Mouse (Mus musculus) embryonic facial prominence, embryonic 15.5 days (tissue): Measurements from ENCODE around the gene Cox20. TPM values are rescaled to one million over a fixed set of nuclear protein-coding genes. Genes with fewer than 3 reads are reported as not detected.
"Not testable (repeated sequence)": the region's sequence is repeated elsewhere in the genome, so short reads cannot be mapped to it uniquely, and the experiment has no call there.

Experiments used
- ATAC-seq: fragments of 200-750 bp; cut with Nextera tagmentation; 2 replicates; pipeline ENCODE4 v1.8.0; 2017; ENCODE audit warnings: low read depth, moderate TSS enrichment; ENCODE audit not compliant: insufficient number of reproducible peaks, low FRiP score, low TSS enrichment
- H3K27ac ChIP-seq: fragments of 300-500 bp; sonication (generic); replicated peaks from 2 replicates; pipeline ENCODE4 v1.5.1; 2015; ENCODE audit warnings: mild to moderate bottlenecking, inconsistent platforms
- H3K27me3 ChIP-seq: fragments of 300-500 bp; sonication (generic); 2 replicates; pipeline ENCODE4 v1.6.1; 2015; ENCODE audit warnings: inconsistent platforms
- H3K36me3 ChIP-seq: fragments of 300-500 bp; sonication (generic); 2 replicates; pipeline ENCODE4 v1.6.1; 2015; ENCODE audit warnings: mild to moderate bottlenecking, inconsistent platforms
- H3K4me1 ChIP-seq: fragments of 300-500 bp; sonication (generic); 2 replicates; pipeline ENCODE4 v1.6.1; 2015; ENCODE audit warnings: inconsistent platforms
- H3K4me2 ChIP-seq: fragments of 300-500 bp; sonication (generic); replicated peaks from 2 replicates; pipeline ENCODE4 v1.6.1; 2015; ENCODE audit warnings: mild to moderate bottlenecking, inconsistent platforms
- H3K4me3 ChIP-seq: fragments of 300-500 bp; sonication (generic); replicated peaks from 2 replicates; pipeline ENCODE4 v1.5.1; 2015; ENCODE audit warnings: mild to moderate bottlenecking, inconsistent platforms
- H3K9ac ChIP-seq: fragments of 300-500 bp; sonication (generic); 2 replicates; pipeline ENCODE4 v1.6.1; 2015; ENCODE audit warnings: inconsistent platforms
- H3K9me3 ChIP-seq: fragments of 300-500 bp; sonication (generic); replicated peaks from 2 replicates; pipeline ENCODE4 v1.6.1; 2016; ENCODE audit warnings: inconsistent platforms
- WGBS: fragments of 180-500 bp; shearing (Covaris S2); methylation state at CpG from one replicate; pipeline ENCODE4 v1.1.7; 2015; 5-methylcytosine and 5-hydroxymethylcytosine counted together
- polyA plus RNA-seq: library from polyadenylated mRNA; unstranded; fragments of >200 nt; fragmentation: Nextera tagmentation; extraction: Ambion mirVana; gene quantifications from 2 replicates; pipeline ENCODE4 v1.2.1, GENCODE M21; 2015

The Cox20 gene
- polyA plus RNA-seq, 1 experiment from 2014 or later, result 118 TPM

DNA sequence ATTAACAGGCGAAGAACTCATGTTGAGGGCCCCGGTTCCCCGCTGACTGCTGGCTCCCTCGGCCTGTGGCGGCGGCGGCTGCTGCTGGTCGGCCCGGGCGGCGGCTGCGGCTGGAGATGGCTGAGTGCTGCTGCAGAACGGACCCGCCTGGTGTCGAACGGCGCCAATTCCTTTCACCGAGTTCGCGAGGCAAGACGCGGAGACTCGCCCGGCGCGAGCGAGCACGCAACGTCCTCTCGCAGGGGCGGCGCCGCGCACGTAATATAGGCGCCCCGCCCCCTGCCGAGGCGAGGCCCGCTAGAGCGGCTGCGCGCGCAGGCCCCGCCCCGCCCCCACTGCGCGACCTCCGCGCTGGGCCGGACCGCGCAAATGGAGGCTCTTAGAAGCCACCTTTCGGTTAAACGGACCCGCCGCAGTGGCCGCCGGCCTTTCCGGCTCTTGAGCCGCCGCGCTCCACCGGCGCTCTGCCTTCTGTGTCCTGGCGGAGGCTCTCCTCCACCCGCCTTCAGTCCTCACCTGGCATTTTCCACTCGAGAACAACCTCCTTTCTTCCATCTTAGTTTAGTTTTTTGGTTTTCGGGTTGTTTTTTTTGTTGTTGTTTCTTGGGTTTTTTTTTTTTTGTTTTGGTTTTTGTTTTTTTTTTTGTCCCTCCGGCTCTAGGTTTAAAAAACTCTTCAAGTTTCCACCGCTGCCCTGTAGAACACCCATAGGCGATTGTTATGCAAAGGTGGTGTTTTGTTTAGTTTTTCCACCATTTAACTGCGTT lies 18.8 kb downstream of the Cox20 start, which contains the start of gene Hnrnpu:
Gene Hnrnpu, minus strand, starts transcription at position 247 of the 767 bp plus-strand sequence.
- ATAC-seq, result peak; percentile 90
- Histone ChIP-seq H3K4me1 (peaks cover 18% of the 10 kb centered on the region), H3K9me3 (no peaks in the 10 kb centered on the region), H3K36me3 (peaks cover 16% of the 10 kb centered on the region), H3K4me2 (peak within 1 kb of the TSS; percentile 61), H3K27ac (peak within 1 kb of the TSS; percentile 99), H3K9ac (peak within 1 kb of the TSS; percentile 100), H3K4me3 (peak within 1 kb of the TSS; percentile 100), H3K27me3 (no peaks in the 10 kb centered on the region)
- WGBS, result under 1% methylated on average over 65 of the region's 73 CpGs

GRCm38 (mm10) chr1:178338318-178338641 lies 19.4 kb downstream of the Cox20 start:
- no peaks in the 10 kb centered on the region for H3K9me3 ChIP-seq
- peak overlapping the region; percentile 100 for H3K4me3 ChIP-seq
- no peaks in the 10 kb centered on the region for H3K27me3 ChIP-seq
- peak overlapping the region; percentile 99 for H3K27ac ChIP-seq
- H3K36me3 ChIP-seq, result peaks cover 11% of the 10 kb centered on the region
- ATAC-seq, result no peak
- peak overlapping the region; percentile 59 for H3K9ac ChIP-seq
- H3K4me1 ChIP-seq, result peaks cover 13% of the 10 kb centered on the region; the same call in 1 of the 2 replicates
- 6% methylated on average over 6 of the region's 6 CpGs for WGBS
- peak overlapping the region; percentile 51 for H3K4me2 ChIP-seq

GRCm38 (mm10) chr1:178340213-178340612 lies 21.3 kb downstream of the Cox20 start:
- Histone ChIP-seq H3K4me1 (0 out of 2 replicates have a peak, but pooled peaks cover under 1% of the 10 kb centered on the region), H3K36me3 (peaks cover 3% of the 10 kb centered on the region; the same call in 1 of the 2 replicates), H3K9me3 (no peaks in the 10 kb centered on the region), H3K4me2 (no peak overlapping the region), H3K4me3 (no peak overlapping the region), H3K27me3 (no peaks in the 10 kb centered on the region), H3K9ac (no peak overlapping the region), H3K27ac (no peak overlapping the region)
- WGBS, result 88% methylated on average over 2 of the region's 2 CpGs
- no peak for ATAC-seq

DNA sequence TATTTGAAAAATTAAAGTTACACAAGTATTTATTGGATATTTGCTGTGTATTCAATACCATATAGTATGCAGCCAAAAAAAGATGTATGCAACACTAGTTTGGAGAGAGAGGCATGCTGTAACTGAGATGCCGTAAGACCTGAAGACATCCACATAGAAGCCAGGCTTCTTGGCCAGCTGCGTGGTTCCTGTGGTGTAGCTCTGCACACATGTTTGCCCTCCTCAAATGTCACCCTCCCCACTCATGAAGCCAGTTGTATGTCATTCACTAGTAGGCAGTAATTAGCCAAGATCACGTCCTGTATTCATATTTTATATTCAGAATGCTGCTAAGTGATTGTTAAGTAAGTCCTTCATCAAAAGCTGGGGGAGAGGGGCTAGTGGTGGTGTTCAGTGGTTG lies 22.5 kb downstream of the Cox20 start:
- Histone ChIP-seq H3K27ac (no peak overlapping the region), H3K9ac (no peak overlapping the region), H3K4me1 (no peaks in the 10 kb centered on the region), H3K36me3 (no peaks in the 10 kb centered on the region), H3K9me3 (no peaks in the 10 kb centered on the region), H3K27me3 (no peaks in the 10 kb centered on the region), H3K4me3 (no peak overlapping the region), H3K4me2 (no peak overlapping the region)
- WGBS, result 68% methylated on average over 3 of the region's 3 CpGs
- no peak for ATAC-seq

- H3K4me3 ChIP-seq, result no peak overlapping the region
Observed at GRCm38 (mm10) chr1:178342063-178342462, 23.1 kb downstream of the Cox20 start.

DNA sequence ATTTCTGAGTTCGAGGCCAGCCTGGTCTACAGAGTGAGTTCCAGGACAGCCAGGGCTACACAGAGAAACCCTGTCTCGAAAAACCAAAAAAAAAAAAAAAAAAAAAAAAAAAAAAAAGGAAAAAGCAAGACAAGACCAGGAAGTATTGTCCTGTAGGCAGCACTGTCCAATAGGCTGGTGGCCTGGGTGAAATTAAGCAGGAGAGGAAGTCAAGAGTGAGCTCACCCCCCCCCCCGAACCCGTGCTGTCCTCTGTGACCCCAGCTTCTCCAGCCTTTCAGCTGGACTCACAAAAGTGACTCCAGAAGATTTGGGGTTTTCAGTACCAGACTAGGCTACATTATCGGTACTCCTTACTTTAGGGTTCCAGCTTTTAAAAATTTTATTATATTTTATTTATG lies 23.7 kb downstream of the Cox20 start:
- Histone ChIP-seq H3K27ac (no peak overlapping the region), H3K4me1 (no peaks in the 10 kb centered on the region), H3K4me2 (no peak overlapping the region), H3K27me3 (no peaks in the 10 kb centered on the region), H3K4me3 (no peak overlapping the region), H3K36me3 (no peaks in the 10 kb centered on the region), H3K9me3 (no peaks in the 10 kb centered on the region), H3K9ac (no peak overlapping the region)
- ATAC-seq, result no peak
- WGBS, result 68% methylated on average over 5 of the region's 5 CpGs

More at GRCm38 (mm10) chr1:178342063-178342462, 23.1 kb downstream of the Cox20 start:
- no peaks in the 10 kb centered on the region for H3K4me1 ChIP-seq
- no peaks in the 10 kb centered on the region for H3K36me3 ChIP-seq
- WGBS, result 73% methylated on average over 1 of the region's 1 CpGs
- H3K27ac ChIP-seq, result no peak overlapping the region
- no peak for ATAC-seq
- H3K27me3 ChIP-seq, result no peaks in the 10 kb centered on the region
- no peaks in the 10 kb centered on the region for H3K9me3 ChIP-seq
- H3K4me2 ChIP-seq, result no peak overlapping the region
- no peak overlapping the region for H3K9ac ChIP-seq

DNA sequence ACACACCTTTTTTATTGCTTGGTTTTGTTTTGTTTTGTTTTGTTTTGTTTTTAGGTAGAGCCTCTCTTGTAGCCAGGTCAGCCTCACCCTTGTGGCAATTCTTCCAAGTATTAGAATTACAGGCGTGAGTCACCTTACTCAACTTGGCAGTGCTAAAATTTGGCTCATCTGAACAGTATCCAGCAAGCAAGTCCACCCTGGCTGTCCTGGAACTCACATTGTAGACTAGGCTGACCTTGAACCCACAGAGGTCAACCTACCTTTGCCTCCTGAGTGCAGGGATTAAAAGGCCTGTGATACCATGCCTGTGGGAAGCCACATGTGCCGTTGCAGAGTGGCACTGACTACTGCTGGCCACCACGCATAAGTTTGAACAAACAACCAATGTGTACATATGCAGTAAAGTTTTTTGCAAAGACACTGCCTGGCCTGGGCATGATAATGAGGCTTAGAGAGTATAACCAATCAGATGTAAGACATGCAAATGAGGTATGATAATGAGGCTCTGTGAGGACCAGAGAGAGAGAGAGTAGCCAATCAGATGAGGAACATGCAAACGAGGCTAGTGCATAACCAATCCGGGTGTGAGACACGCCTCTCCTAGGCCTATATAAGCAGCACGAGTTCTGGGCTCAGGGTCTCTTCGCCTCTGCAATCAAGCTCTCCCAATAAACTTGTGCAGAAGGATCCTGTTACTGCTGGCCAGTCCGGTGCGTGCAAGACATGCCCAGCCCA lies 25.3 kb downstream of the Cox20 start:
- 93% methylated on average over 10 of the region's 10 CpGs for WGBS
- ATAC-seq, H3K36me3 ChIP-seq, H3K9ac ChIP-seq, H3K4me1 ChIP-seq, H3K27ac ChIP-seq, H3K9me3 ChIP-seq, H3K27me3 ChIP-seq, H3K4me3 ChIP-seq, H3K4me2 ChIP-seq: not testable (repeated sequence)

- no peak for ATAC-seq
- no peaks in the 10 kb centered on the region for H3K36me3 ChIP-seq
- H3K4me1 ChIP-seq, result no peaks in the 10 kb centered on the region
- H3K27me3 ChIP-seq, result no peaks in the 10 kb centered on the region
- no peak overlapping the region for H3K27ac ChIP-seq
- no peak overlapping the region for H3K4me3 ChIP-seq
- WGBS, result 91% methylated on average over 2 of the region's 2 CpGs
- H3K9ac ChIP-seq, result no peak overlapping the region
- no peak overlapping the region for H3K4me2 ChIP-seq
- no peaks in the 10 kb centered on the region for H3K9me3 ChIP-seq
Observed at GRCm38 (mm10) chr1:178350792-178351191, 31.9 kb downstream of the Cox20 start.

DNA sequence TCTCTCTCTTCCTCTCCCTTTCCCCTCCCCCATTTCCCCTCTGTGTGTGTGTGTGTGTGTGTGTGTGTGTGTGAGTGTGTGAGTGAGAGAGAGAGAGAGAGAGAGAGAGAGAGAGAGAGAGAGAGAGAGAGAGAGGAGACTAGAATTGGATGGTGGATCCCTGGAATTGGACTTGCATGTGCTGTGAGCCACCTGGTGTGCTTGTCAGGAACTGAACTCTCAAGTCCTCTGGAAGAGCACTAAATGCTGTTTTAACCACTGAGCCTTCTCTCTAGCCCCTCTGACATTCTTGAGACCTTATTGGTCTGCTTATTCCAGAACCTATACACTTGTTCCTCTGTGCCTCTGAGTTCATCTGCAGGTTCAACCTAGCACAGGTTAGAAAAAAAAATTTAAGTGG lies 32.7 kb downstream of the Cox20 start:
- Histone ChIP-seq H3K27me3 (no peaks in the 10 kb centered on the region), H3K36me3 (no peaks in the 10 kb centered on the region), H3K4me2 (no peak overlapping the region), H3K27ac (no peak overlapping the region), H3K4me3 (no peak overlapping the region), H3K9ac (no peak overlapping the region), H3K4me1 (no peaks in the 10 kb centered on the region), H3K9me3 (no peaks in the 10 kb centered on the region)
- ATAC-seq, result no peak

- Histone ChIP-seq H3K27ac (no peak overlapping the region), H3K36me3 (no peaks in the 10 kb centered on the region), H3K27me3 (no peaks in the 10 kb centered on the region), H3K4me2 (no peak overlapping the region), H3K4me1 (no peaks in the 10 kb centered on the region; the same call in 1 of the 2 replicates), H3K9ac (no peak overlapping the region), H3K9me3 (no peaks in the 10 kb centered on the region), H3K4me3 (no peak overlapping the region)
- no peak for ATAC-seq
- 55% methylated on average over 3 of the region's 3 CpGs for WGBS
Observed at GRCm38 (mm10) chr1:178354576-178354975, 35.6 kb downstream of the Cox20 start.

GRCm38 (mm10) chr1:178357776-178358710 lies 39.1 kb downstream of the Cox20 start:
- no peaks in the 10 kb centered on the region for H3K27me3 ChIP-seq
- H3K36me3 ChIP-seq, result no peaks in the 10 kb centered on the region
- H3K4me2 ChIP-seq, result no peak overlapping the region
- H3K4me3 ChIP-seq, result no peak overlapping the region
- H3K9ac ChIP-seq, result no peak overlapping the region
- H3K9me3 ChIP-seq, result no peaks in the 10 kb centered on the region
- 58% methylated on average over 12 of the region's 12 CpGs for WGBS
- ATAC-seq, result no peak
- no peaks in the 10 kb centered on the region; the same call in 1 of the 2 replicates for H3K4me1 ChIP-seq
- H3K27ac ChIP-seq, result no peak overlapping the region
